ENCODE assay signal across 14 mouse cellular contexts in the genomic region with DNA sequence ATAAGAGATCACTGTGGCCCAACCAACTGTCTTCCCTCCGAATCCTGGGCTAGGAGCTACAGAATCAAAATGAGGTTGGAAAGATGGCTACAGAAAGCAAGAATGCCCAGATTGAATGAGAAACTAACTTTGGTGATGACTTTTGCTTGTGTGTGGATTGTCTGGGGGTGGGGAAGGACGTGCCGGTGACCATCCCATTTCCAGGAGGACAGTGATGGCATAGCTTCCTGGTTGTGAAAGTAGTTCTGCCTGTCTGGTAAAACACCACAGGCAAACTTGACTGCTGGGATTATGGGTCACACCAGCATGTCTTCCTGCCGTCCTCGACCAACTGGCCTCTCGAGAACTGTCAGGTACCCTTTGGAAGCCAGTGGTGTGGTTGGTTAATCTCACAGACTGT. TPM values are rescaled to one million over a fixed set of nuclear protein-coding genes. Genes with fewer than 3 reads are reported as not detected.
DNase-seq lines count a peak whose midpoint lies in the region; ATAC-seq and TF ChIP-seq lines count a peak whose summit lies in the region.
"Had no signal": no experiment of that assay in that cellular context is flagged by ENCODE, and none has a peak within 500 bp of the region (broad histone marks: within the 10 kb centered on the region; RNA-seq: fewer than 3 reads in every experiment).

No protein-coding gene starts in this region.

- no peak for DNase-seq in hindbrain, embryonic 10.5 days (ENCODE audit: low spot score)
- no peak for DNase-seq in hindbrain, postnatal 0 days (ENCODE audit: low spot score)
- DNase-seq in liver, embryonic 13.5 days, result no peak
- DNase-seq in ovary, adult 18-20 months (ENCODE audit: low spot score), result no peak
- DNase-seq: cerebellum, adult 2 months; embryo, embryonic 11 days; spleen, adult 18-20 months; thymus, adult 2 months had no signal

- no peaks in the 10 kb centered on the region for H3K27me3 ChIP-seq in hindbrain, embryonic 10.5 days (ENCODE audit: insufficient read depth, poor library complexity, severe bottlenecking)
- H3K27me3 ChIP-seq in hindbrain, postnatal 0 days (ENCODE audit: insufficient read depth, low read length), result no peaks in the 10 kb centered on the region
- no peaks in the 10 kb centered on the region for H3K27me3 ChIP-seq in E14TG2a.4 (ENCODE audit: insufficient read depth, low read length)
- no peaks in the 10 kb centered on the region for H3K27me3 ChIP-seq in liver, embryonic 13.5 days
- H3K27me3 ChIP-seq: CH12.LX had no signal

- no peaks in the 10 kb centered on the region for H3K9me3 ChIP-seq in hindbrain, embryonic 10.5 days
- no peaks in the 10 kb centered on the region for H3K9me3 ChIP-seq in hindbrain, postnatal 0 days (ENCODE audit: low read length)
- H3K9me3 ChIP-seq in E14TG2a.4 (ENCODE audit: low read length), result no peaks in the 10 kb centered on the region
- no peaks in the 10 kb centered on the region for H3K9me3 ChIP-seq in liver, embryonic 13.5 days (replicated peaks)
- H3K9me3 ChIP-seq: forebrain, embryonic 10.5 days had no signal

- H3K4me3 ChIP-seq in hindbrain, embryonic 10.5 days, result no peak overlapping the region
- H3K4me3 ChIP-seq in hindbrain, postnatal 0 days (ENCODE audit: low read length), result no peak overlapping the region
- peak overlapping the region; percentile 13; the same call in 1 of the 2 replicates for H3K4me3 ChIP-seq in E14TG2a.4 (replicated peaks; ENCODE audit: low read length)
- no peak overlapping the region for H3K4me3 ChIP-seq in liver, embryonic 13.5 days (replicated peaks)
- H3K4me3 ChIP-seq: forebrain, embryonic 10.5 days had no signal

- H3K27ac ChIP-seq in hindbrain, embryonic 10.5 days, result peak overlapping the region; percentile 56; the same call in 1 of the 2 replicates
- H3K27ac ChIP-seq in hindbrain, postnatal 0 days, result no peak overlapping the region
- 0 out of 2 replicates have a peak overlapping the region, but pooled peaks have one; percentile 39 for H3K27ac ChIP-seq in liver, embryonic 13.5 days
- H3K27ac ChIP-seq: forebrain, embryonic 10.5 days had no signal

- 75% methylated on average over 6 of the region's 6 CpGs for WGBS in hindbrain, embryonic 10.5 days
- 72% methylated on average over 6 of the region's 6 CpGs for WGBS in hindbrain, postnatal 0 days
- WGBS in liver, embryonic 13.5 days (ENCODE audit: insufficient replicate concordance), result 49% methylated on average over 6 of the region's 6 CpGs

- peaks cover 38% of the 10 kb centered on the region for H3K36me3 ChIP-seq in hindbrain, embryonic 10.5 days
- no peaks in the 10 kb centered on the region for H3K36me3 ChIP-seq in hindbrain, postnatal 0 days (ENCODE audit: insufficient read depth, low read length)
- H3K36me3 ChIP-seq in E14TG2a.4 (ENCODE audit: insufficient read depth, low read length), result peaks cover 84% of the 10 kb centered on the region
- H3K36me3 ChIP-seq in liver, embryonic 13.5 days, result no peaks in the 10 kb centered on the region

- peaks cover 68% of the 10 kb centered on the region for H3K4me1 ChIP-seq in hindbrain, embryonic 10.5 days (replicated peaks)
- no peaks in the 10 kb centered on the region for H3K4me1 ChIP-seq in hindbrain, postnatal 0 days (ENCODE audit: insufficient read depth, low read length)
- H3K4me1 ChIP-seq in E14TG2a.4 (replicated peaks; ENCODE audit: low read depth, low read length), result peaks cover 91% of the 10 kb centered on the region
- peaks cover 79% of the 10 kb centered on the region for H3K4me1 ChIP-seq in liver, embryonic 13.5 days (replicated peaks)

- H3K4me2 ChIP-seq in hindbrain, postnatal 0 days (ENCODE audit: low read depth, low read length), result no peak overlapping the region
- no peak overlapping the region for H3K4me2 ChIP-seq in liver, embryonic 13.5 days

- TF ChIP-seq CTCF in hindbrain, postnatal 0 days (IDR thresholded peaks at IDR 0.05; ENCODE audit: low read depth), result no peak
- no peak for TF ChIP-seq CTCF in E14TG2a.4 (conservative IDR thresholded peaks at IDR 0.05; ENCODE audit: low read length)

- no peak for ATAC-seq in hindbrain, postnatal 0 days
- 0 out of 2 replicates have a peak, but pooled peaks have one; percentile 12 for ATAC-seq in granulocyte monocyte progenitor cell, adult 5-6 weeks (replicated peaks; ENCODE audit: poor library complexity, severe bottlenecking)
- ATAC-seq in liver, embryonic 13.5 days (ENCODE audit: low read depth), result no peak
- ATAC-seq in frontal cortex, adult (ENCODE audit: low TSS enrichment), result no peak
- ATAC-seq: midbrain, embryonic 16.5 days had no signal

- H3K9ac ChIP-seq in hindbrain, postnatal 0 days (replicated peaks; ENCODE audit: low read length), result no peak overlapping the region
- no peak overlapping the region for H3K9ac ChIP-seq in liver, embryonic 13.5 days

RNA-seq across cellular contexts. Expression of a gene that starts 10.5 kb away (rescaled TPM):
- polyA plus RNA-seq in hindbrain, embryonic 10.5 days (2016; fragmentation: Nextera tagmentation; extraction: Ambion mirVana), result 37.5 and 39.3 TPM in 2 replicates
- total RNA-seq in hindbrain, postnatal 0 days (2014; rRNA removed), result 25.8 and 29.7 TPM in 2 replicates
- 8.4 and 10.3 TPM in 2 replicates for polyA plus RNA-seq in hindbrain, postnatal 0 days (2015; fragmentation: Nextera tagmentation; extraction: Ambion mirVana)
- 26.7 and 27.6 TPM in 2 replicates for total RNA-seq in granulocyte monocyte progenitor cell, adult 5-6 weeks (2014; fragmentation: Nextera tagmentation)
- total RNA-seq in granulocyte monocyte progenitor cell, adult 5-6 weeks (2017), result 13.7 and 24.3 TPM in 2 replicates
- 3.9 and 5.2 TPM in 2 replicates for polyA plus RNA-seq in liver, embryonic 13.5 days (2015; fragmentation: Nextera tagmentation; extraction: Ambion mirVana)
